Mouse (Mus musculus) small intestine, adult 2 months (tissue): ENCODE results near the gene Kcnmb2.

Experiments used
- CTCF ChIP-seq: fragments of 200-500 bp; IDR thresholded peaks from 2 replicates; pipeline ENCODE4 v1.5.1; 2012; ENCODE audit warnings: low read depth, mild to moderate bottlenecking, control low read depth, inconsistent platforms, low read length, moderate library complexity, mixed read lengths; ENCODE audit not compliant: insufficient replicate concordance, insufficient read length; ENCODE audit errors: extremely low read depth
- POLR2A ChIP-seq: fragments of 200-500 bp; IDR thresholded peaks from 2 replicates; pipeline ENCODE4 v1.6.1; 2012; ENCODE audit warnings: low read depth, mild to moderate bottlenecking, control low read depth, inconsistent platforms, low read length, moderate library complexity

GRCm38 (mm10) chr3:32144655-32145054 is 242.3 kb downstream of the Kcnmb2 start:
- no peak for TF ChIP-seq POLR2A
- no peak for TF ChIP-seq CTCF
